Mouse (Mus musculus): ENCODE data around the gene 2310003L06Rik.

GRCm38 (mm10) chr5:87925372-87925771, 43.9 kb upstream of the 2310003L06Rik start, which contains the start of gene Csn3:
- TF ChIP-seq POLR2A (IDR thresholded peaks at IDR 0.05; ENCODE audit: insufficient read depth, low read depth, low read length) (no peak), CTCF (IDR thresholded peaks at IDR 0.05; ENCODE audit: insufficient read depth, low read depth, low read length) (no peak)

Data from olfactory bulb, adult 2 months (tissue).